Mouse (Mus musculus) macrophage (primary cell): Measurements from ENCODE around the gene Fam71e2. TPM values are rescaled to one million over a fixed set of nuclear protein-coding genes. Genes with fewer than 3 reads are reported as not detected.

Experiments used
- H3K27ac ChIP-seq: fragments of 350-480 bp; formaldehyde crosslinking; 2 replicates; pipeline ENCODE4 v1.9.0; 2021
- H3K36me3 ChIP-seq: fragments of 350-480 bp; formaldehyde crosslinking; 2 replicates; pipeline ENCODE4 v1.9.0; 2021; ENCODE audit errors: inconsistent target
- H3K4me3 ChIP-seq: fragments of 350-480 bp; formaldehyde crosslinking; 2 replicates; pipeline ENCODE4 v1.9.0; 2021; ENCODE audit errors: inconsistent target
- H3K79me2 ChIP-seq: fragments of 350-480 bp; formaldehyde crosslinking; 2 replicates; pipeline ENCODE4 v1.9.0; 2021; ENCODE audit errors: inconsistent target
- WGBS: methylation state at CpG from one replicate; pipeline ENCODE4 v1.1.7; 2026; ENCODE audit warnings: inconsistent platforms; ENCODE audit not compliant: missing documents; 5-methylcytosine and 5-hydroxymethylcytosine counted together
- polyA plus RNA-seq: library from polyadenylated mRNA; stranded (reverse); fragments of 250-400 nt; gene quantifications from 3 replicates; pipeline ENCODE4 v1.2.4, GENCODE M21; 2018; ENCODE audit warnings: inconsistent platforms

Gene Fam71e2
- polyA plus RNA-seq, 1 experiment from 2014 or later, result not detected

- WGBS, result 10% methylated on average over 23 of the region's 30 CpGs
- H3K36me3 ChIP-seq, result peaks cover under 1% of the 10 kb centered on the region; the same call in 1 of the 2 replicates
- no peak overlapping the region for H3K4me3 ChIP-seq
- no peak overlapping the region for H3K27ac ChIP-seq
- H3K79me2 ChIP-seq, result no peaks in the 10 kb centered on the region
These were observed 18.9 kb downstream of the Fam71e2 start for GRCm38 (mm10) chr7:4751971-4752820.

- H3K4me3 ChIP-seq, result no peak overlapping the region
- peaks cover 16% of the 10 kb centered on the region; the same call in 1 of the 2 replicates for H3K36me3 ChIP-seq
- 97% methylated on average over 2 of the region's 2 CpGs for WGBS
- no peaks in the 10 kb centered on the region for H3K79me2 ChIP-seq
- H3K27ac ChIP-seq, result no peak overlapping the region
These were observed 21.9 kb downstream of the Fam71e2 start for GRCm38 (mm10) chr7:4749169-4749568.

GRCm38 (mm10) chr7:4748321-4748720 is 22.8 kb downstream of the Fam71e2 start:
- H3K36me3 ChIP-seq, result peaks cover 16% of the 10 kb centered on the region; the same call in 1 of the 2 replicates
- WGBS, result 79% methylated on average over 4 of the region's 4 CpGs
- no peak overlapping the region for H3K4me3 ChIP-seq
- no peak overlapping the region for H3K27ac ChIP-seq
- no peaks in the 10 kb centered on the region for H3K79me2 ChIP-seq

GRCm38 (mm10) chr7:4747156-4747899 is 23.8 kb downstream of the Fam71e2 start:
- Histone ChIP-seq H3K27ac (no peak overlapping the region), H3K79me2 (no peaks in the 10 kb centered on the region), H3K4me3 (no peak overlapping the region), H3K36me3 (peaks cover 20% of the 10 kb centered on the region; the same call in 1 of the 2 replicates)
- WGBS, result 91% methylated on average over 9 of the region's 9 CpGs

GRCm38 (mm10) chr7:4746326-4746980 is 24.6 kb downstream of the Fam71e2 start:
- no peaks in the 10 kb centered on the region for H3K79me2 ChIP-seq
- no peak overlapping the region for H3K4me3 ChIP-seq
- WGBS, result 96% methylated on average over 20 of the region's 22 CpGs
- no peak overlapping the region for H3K27ac ChIP-seq
- peaks cover 24% of the 10 kb centered on the region; the same call in 1 of the 2 replicates for H3K36me3 ChIP-seq

- 87% methylated on average over 4 of the region's 6 CpGs for WGBS
- no peak overlapping the region for H3K27ac ChIP-seq
These were observed 26.2 kb downstream of the Fam71e2 start for GRCm38 (mm10) chr7:4744886-4745285.

GRCm38 (mm10) chr7:4743354-4743753 is 27.7 kb downstream of the Fam71e2 start:
- Histone ChIP-seq H3K36me3 (peaks cover 24% of the 10 kb centered on the region; the same call in 1 of the 2 replicates), H3K79me2 (no peaks in the 10 kb centered on the region), H3K27ac (no peak overlapping the region), H3K4me3 (no peak overlapping the region)
- WGBS, result 87% methylated on average over 2 of the region's 2 CpGs

More at GRCm38 (mm10) chr7:4744886-4745285, 26.2 kb downstream of the Fam71e2 start:
- no peaks in the 10 kb centered on the region for H3K79me2 ChIP-seq
- H3K36me3 ChIP-seq, result peaks cover 24% of the 10 kb centered on the region; the same call in 1 of the 2 replicates
- H3K4me3 ChIP-seq, result no peak overlapping the region

- H3K79me2 ChIP-seq, result no peaks in the 10 kb centered on the region
- WGBS, result 93% methylated on average over 6 of the region's 6 CpGs
- H3K27ac ChIP-seq, result no peak overlapping the region
- H3K4me3 ChIP-seq, result no peak overlapping the region
- peaks cover 24% of the 10 kb centered on the region; the same call in 1 of the 2 replicates for H3K36me3 ChIP-seq
These were observed 28.7 kb downstream of the Fam71e2 start for GRCm38 (mm10) chr7:4742482-4742819.

GRCm38 (mm10) chr7:4741672-4742481 is 29.2 kb downstream of the Fam71e2 start:
- H3K4me3 ChIP-seq, result peak overlapping the region; percentile 95; the same call in 1 of the 2 replicates
- peak overlapping the region; percentile 90 for H3K27ac ChIP-seq
- H3K36me3 ChIP-seq, result peaks cover 20% of the 10 kb centered on the region; the same call in 1 of the 2 replicates
- WGBS, result 95% methylated on average over 21 of the region's 21 CpGs
- no peaks in the 10 kb centered on the region for H3K79me2 ChIP-seq

GRCm38 (mm10) chr7:4741151-4741550 is 30.0 kb downstream of the Fam71e2 start:
- peak overlapping the region; percentile 95 for H3K4me3 ChIP-seq
- H3K36me3 ChIP-seq, result peaks cover 16% of the 10 kb centered on the region; the same call in 1 of the 2 replicates
- WGBS, result 16% methylated on average over 4 of the region's 4 CpGs
- peak overlapping the region; percentile 90 for H3K27ac ChIP-seq
- H3K79me2 ChIP-seq, result no peaks in the 10 kb centered on the region

GRCm38 (mm10) chr7:4740309-4740727 is 30.8 kb downstream of the Fam71e2 start:
- peak overlapping the region; percentile 90 for H3K27ac ChIP-seq
- H3K79me2 ChIP-seq, result no peaks in the 10 kb centered on the region
- H3K4me3 ChIP-seq, result peak overlapping the region; percentile 95
- peaks cover 8% of the 10 kb centered on the region; the same call in 1 of the 2 replicates for H3K36me3 ChIP-seq
- WGBS, result under 1% methylated on average over 14 of the region's 14 CpGs

GRCm38 (mm10) chr7:4739544-4740275 is 31.4 kb downstream of the Fam71e2 start, which contains the start of gene Kmt5c:
Kmt5c (plus strand) TSS chr7:4740115.
- Histone ChIP-seq H3K27ac (peak within 1 kb of the TSS; percentile 90), H3K4me3 (peak within 1 kb of the TSS; percentile 95), H3K36me3 (peaks cover 7% of the 10 kb centered on the region; the same call in 1 of the 2 replicates), H3K79me2 (no peaks in the 10 kb centered on the region)
- under 1% methylated on average over 37 of the region's 44 CpGs for WGBS

- H3K36me3 ChIP-seq, result peaks cover 7% of the 10 kb centered on the region; the same call in 1 of the 2 replicates
- 61% methylated on average over 10 of the region's 10 CpGs for WGBS
- peak overlapping the region; percentile 34 for H3K27ac ChIP-seq
- H3K79me2 ChIP-seq, result no peaks in the 10 kb centered on the region
- peak overlapping the region; percentile 30 for H3K4me3 ChIP-seq
These were observed 32.0 kb downstream of the Fam71e2 start for GRCm38 (mm10) chr7:4739041-4739543.
